Mouse (Mus musculus) ovary, adult 10 weeks (tissue): Measurements from ENCODE around the gene Rd3. TPM values are rescaled to one million over a fixed set of nuclear protein-coding genes. Genes with fewer than 3 reads are reported as not detected.

Experiments
- polyA plus RNA-seq: library from polyadenylated mRNA; stranded (reverse); fragments of 350-450 nt; fragmentation: Illumina TruSeq; extraction: RNeasy Lipid Tissue Mini Kit (QIAGEN cat#74804); gene quantifications from one replicate; pipeline ENCODE4 v1.2.3, GENCODE M21; 2014

Gene Rd3
- polyA plus RNA-seq: not detected

GRCm38 (mm10) chr1:191977187-191977586, at the start of gene Rd3:
TSS of gene Rd3 (plus strand) at chr1:191977370.

Other genes with a start within 250 kb of the Rd3 start
- gene Nek2, start 155.9 kb upstream of the Rd3 start, polyA plus RNA-seq: 7.7 TPM
- gene Slc30a1, start 70.6 kb upstream of the Rd3 start, polyA plus RNA-seq: 44.3 TPM
- 3.6 TPM for gene Traf5, start 115.2 kb downstream of the Rd3 start, polyA plus RNA-seq
- gene Rcor3, start 160.7 kb downstream of the Rd3 start, polyA plus RNA-seq: 44.8 TPM
- gene Kcnh1, start 213.4 kb downstream of the Rd3 start, polyA plus RNA-seq: 2.7 TPM